In genomic region chr1:86986372-86986771, GRCm38 (mm10) we compare ENCODE assay signal across 20 mouse cellular contexts.
DNase-seq lines count a peak whose midpoint lies in the region; TF ChIP-seq lines count a peak whose summit lies in the region.
"Had no signal": no experiment of that assay in that cellular context is flagged by ENCODE, and none has a peak within 500 bp of the region (broad histone marks: within the 10 kb centered on the region; RNA-seq: fewer than 3 reads in every experiment).

No protein-coding gene starts in this region.

- no peak overlapping the region for H3K4me3 ChIP-seq in layer of hippocampus, adult 2 months
- H3K4me3 ChIP-seq: embryonic facial prominence, embryonic 12.5 days; embryonic facial prominence, embryonic 15.5 days; heart, adult 2 months; hindbrain, embryonic 12.5 days; hindbrain, embryonic 15.5 days had no signal

- peak; percentile 12 to 43 for DNase-seq in frontal cortex, postnatal 36 days (ENCODE audit: low spot score in 2 of 2)
- DNase-seq in frontal cortex, adult 2 months (ENCODE audit: extremely low spot score in 1 of 2, low spot score in 1 of 2): no peak
- peak in 1 of 2 experiments; percentile 51 for DNase-seq in layer of hippocampus, adult 2 months (ENCODE audit: low spot score in 2 of 2)
- DNase-seq in layer of hippocampus, postnatal 10 days (ENCODE audit: low spot score in 2 of 2): no peak
- DNase-seq in brain, adult 2 months (ENCODE audit: low read depth, low spot score): peak; percentile 55
- no peak for DNase-seq in retina, embryonic 14.5 days (ENCODE audit: low spot score)
- DNase-seq: adrenal gland, postnatal 10 days; adrenal gland, postnatal 36 days; B cell, adult 2 months; cerebellum, adult 11 months; cerebellum, adult 2 months; cerebellum, adult 9-11 months; cerebellum, postnatal 25 days; forebrain, postnatal 0 days; gastrocnemius, postnatal 25 days; heart, adult 2 months had no signal

- peak overlapping the region; percentile 67 for H3K27ac ChIP-seq in layer of hippocampus, adult 2 months
- H3K27ac ChIP-seq: embryonic facial prominence, embryonic 12.5 days; embryonic facial prominence, embryonic 15.5 days; heart, adult 2 months; hindbrain, embryonic 12.5 days; hindbrain, embryonic 15.5 days had no signal

- no peak for TF ChIP-seq CTCF in layer of hippocampus, adult 2 months (conservative IDR thresholded peaks at IDR 0.05)

Comparison
In these comparisons a context has a peak if more than half of its experiments do, and no peak if none do; other contexts are left out.
1. DNase-seq: peak in frontal cortex, postnatal 36 days (2 of 2) and brain, adult 2 months (single experiment); none in frontal cortex, adult 2 months (0 of 2), layer of hippocampus, postnatal 10 days (0 of 2) and retina, embryonic 14.5 days (single experiment).